Mouse (Mus musculus): Measurements from ENCODE around the gene Grin2c. TPM values are rescaled to one million over a fixed set of nuclear protein-coding genes. Genes with fewer than 3 reads are reported as not detected.

Grin2c gene
- polyA plus RNA-seq, 1 experiment from 2014 or later = 1.0 TPM

- Histone ChIP-seq H3K27me3 (replicated peaks) (peaks cover 87% of the 10 kb centered on the region), H3K27ac (no peak overlapping the region), H3K9ac (no peak overlapping the region; the same call in 1 of the 2 replicates), H3K4me2 (replicated peaks) (peak overlapping the region; percentile 48), H3K4me1 (peaks cover 7% of the 10 kb centered on the region; the same call in 1 of the 2 replicates), H3K9me3 (no peaks in the 10 kb centered on the region), H3K4me3 (peak overlapping the region; percentile 11), H3K36me3 (no peaks in the 10 kb centered on the region)
- ATAC-seq (ENCODE audit: low FRiP score, low read depth) = no peak
- 14% methylated on average over 59 of the region's 59 CpGs for WGBS
Measured at GRCm38 (mm10) chr11:115257775-115258510, 9.1 kb downstream of the Grin2c start.

GRCm38 (mm10) chr11:115251258-115251657, 15.8 kb downstream of the Grin2c start:
- H3K9ac ChIP-seq = no peak overlapping the region
- H3K27ac ChIP-seq = no peak overlapping the region
- 66% methylated on average over 3 of the region's 3 CpGs for WGBS
- peaks cover 89% of the 10 kb centered on the region for H3K27me3 ChIP-seq (replicated peaks)
- no peak overlapping the region for H3K4me2 ChIP-seq (replicated peaks)
- no peaks in the 10 kb centered on the region for H3K36me3 ChIP-seq
- ATAC-seq (ENCODE audit: low FRiP score, low read depth) = no peak
- H3K4me1 ChIP-seq = peaks cover 37% of the 10 kb centered on the region
- H3K4me3 ChIP-seq = no peak overlapping the region
- H3K9me3 ChIP-seq = no peaks in the 10 kb centered on the region

- Histone ChIP-seq H3K4me2 (replicated peaks) (peak overlapping the region; percentile 92), H3K9me3 (no peaks in the 10 kb centered on the region), H3K4me3 (peak overlapping the region; percentile 41), H3K36me3 (no peaks in the 10 kb centered on the region), H3K27ac (no peak overlapping the region), H3K4me1 (peaks cover 44% of the 10 kb centered on the region), H3K27me3 (replicated peaks) (peaks cover 84% of the 10 kb centered on the region), H3K9ac (peak overlapping the region; percentile 51)
- no peak for ATAC-seq (ENCODE audit: low FRiP score, low read depth)
- 2% methylated on average over 36 of the region's 36 CpGs for WGBS
Measured at GRCm38 (mm10) chr11:115250405-115251090, 16.5 kb downstream of the Grin2c start.

- Histone ChIP-seq H3K27me3 (replicated peaks) (peaks cover 77% of the 10 kb centered on the region), H3K9ac (peak overlapping the region; percentile 51), H3K4me3 (peak overlapping the region; percentile 41), H3K9me3 (no peaks in the 10 kb centered on the region), H3K27ac (no peak overlapping the region), H3K4me1 (peaks cover 51% of the 10 kb centered on the region), H3K36me3 (no peaks in the 10 kb centered on the region; the same call in 1 of the 2 replicates), H3K4me2 (replicated peaks) (peak overlapping the region; percentile 92)
- 3% methylated on average over 63 of the region's 63 CpGs for WGBS
- 0 out of 2 replicates have a peak, but pooled peaks have one; percentile 19 for ATAC-seq (ENCODE audit: low FRiP score, low read depth)
Measured at GRCm38 (mm10) chr11:115249721-115250404, 17.2 kb downstream of the Grin2c start.

GRCm38 (mm10) chr11:115247945-115248344, 19.1 kb downstream of the Grin2c start:
- no peak overlapping the region for H3K9ac ChIP-seq
- H3K36me3 ChIP-seq = peaks cover 9% of the 10 kb centered on the region
- no peaks in the 10 kb centered on the region for H3K9me3 ChIP-seq
- peaks cover 68% of the 10 kb centered on the region for H3K27me3 ChIP-seq (replicated peaks)
- no peak overlapping the region for H3K4me2 ChIP-seq (replicated peaks)
- 67% methylated on average over 6 of the region's 6 CpGs for WGBS
- H3K4me1 ChIP-seq = peaks cover 58% of the 10 kb centered on the region
- H3K27ac ChIP-seq = no peak overlapping the region
- H3K4me3 ChIP-seq = no peak overlapping the region
- no peak for ATAC-seq (ENCODE audit: low FRiP score, low read depth)

GRCm38 (mm10) chr11:115247240-115247639, 19.8 kb downstream of the Grin2c start:
- Histone ChIP-seq H3K4me2 (replicated peaks) (no peak overlapping the region), H3K27me3 (replicated peaks) (peaks cover 62% of the 10 kb centered on the region), H3K4me1 (peaks cover 65% of the 10 kb centered on the region), H3K9ac (no peak overlapping the region), H3K27ac (no peak overlapping the region), H3K4me3 (no peak overlapping the region), H3K36me3 (peaks cover 9% of the 10 kb centered on the region), H3K9me3 (no peaks in the 10 kb centered on the region)
- WGBS = 14% methylated on average over 3 of the region's 3 CpGs
- ATAC-seq (ENCODE audit: low FRiP score, low read depth) = no peak

GRCm38 (mm10) chr11:115246386-115246785, 20.7 kb downstream of the Grin2c start:
- 63% methylated on average over 8 of the region's 8 CpGs for WGBS
- Histone ChIP-seq H3K27ac (no peak overlapping the region), H3K27me3 (replicated peaks) (peaks cover 54% of the 10 kb centered on the region), H3K4me1 (peaks cover 73% of the 10 kb centered on the region), H3K4me3 (no peak overlapping the region), H3K36me3 (peaks cover 9% of the 10 kb centered on the region), H3K9ac (no peak overlapping the region), H3K4me2 (replicated peaks) (no peak overlapping the region), H3K9me3 (no peaks in the 10 kb centered on the region)
- no peak for ATAC-seq (ENCODE audit: low FRiP score, low read depth)

GRCm38 (mm10) chr11:115244840-115245239, 22.2 kb downstream of the Grin2c start:
- H3K4me3 ChIP-seq = no peak overlapping the region
- peaks cover 39% of the 10 kb centered on the region for H3K27me3 ChIP-seq (replicated peaks)
- H3K36me3 ChIP-seq = peaks cover 9% of the 10 kb centered on the region
- no peaks in the 10 kb centered on the region for H3K9me3 ChIP-seq
- peaks cover 76% of the 10 kb centered on the region for H3K4me1 ChIP-seq
- no peak overlapping the region for H3K9ac ChIP-seq
- no peak for ATAC-seq (ENCODE audit: low FRiP score, low read depth)
- WGBS = 78% methylated on average over 8 of the region's 8 CpGs
- H3K4me2 ChIP-seq (replicated peaks) = no peak overlapping the region
- no peak overlapping the region for H3K27ac ChIP-seq

- Histone ChIP-seq H3K9me3 (no peaks in the 10 kb centered on the region), H3K4me2 (replicated peaks) (no peak overlapping the region), H3K9ac (no peak overlapping the region), H3K4me3 (no peak overlapping the region), H3K27ac (no peak overlapping the region), H3K27me3 (replicated peaks) (peaks cover 29% of the 10 kb centered on the region), H3K36me3 (peaks cover 9% of the 10 kb centered on the region), H3K4me1 (peaks cover 83% of the 10 kb centered on the region)
- ATAC-seq (ENCODE audit: low FRiP score, low read depth) = no peak
- 92% methylated on average over 12 of the region's 12 CpGs for WGBS
Measured at GRCm38 (mm10) chr11:115243783-115244182, 23.3 kb downstream of the Grin2c start.

GRCm38 (mm10) chr11:115242746-115243145, 24.3 kb downstream of the Grin2c start:
- Histone ChIP-seq H3K27ac (no peak overlapping the region), H3K4me1 (peaks cover 84% of the 10 kb centered on the region), H3K4me2 (replicated peaks) (no peak overlapping the region), H3K4me3 (no peak overlapping the region), H3K27me3 (replicated peaks) (peaks cover 19% of the 10 kb centered on the region), H3K9me3 (no peaks in the 10 kb centered on the region), H3K9ac (no peak overlapping the region), H3K36me3 (peaks cover 9% of the 10 kb centered on the region)
- 80% methylated on average over 3 of the region's 3 CpGs for WGBS
- ATAC-seq (ENCODE audit: low FRiP score, low read depth) = no peak

GRCm38 (mm10) chr11:115241402-115241801, 25.6 kb downstream of the Grin2c start:
- H3K27me3 ChIP-seq (replicated peaks) = peaks cover 10% of the 10 kb centered on the region
- 65% methylated on average over 11 of the region's 11 CpGs for WGBS
- H3K9me3 ChIP-seq = no peaks in the 10 kb centered on the region
- no peak overlapping the region for H3K9ac ChIP-seq
- H3K27ac ChIP-seq = no peak overlapping the region
- peaks cover 74% of the 10 kb centered on the region for H3K4me1 ChIP-seq
- peaks cover 9% of the 10 kb centered on the region for H3K36me3 ChIP-seq
- H3K4me2 ChIP-seq (replicated peaks) = no peak overlapping the region
- ATAC-seq (ENCODE audit: low FRiP score, low read depth) = 0 out of 2 replicates have a peak, but pooled peaks have one; percentile 22
- no peak overlapping the region for H3K4me3 ChIP-seq

GRCm38 (mm10) chr11:115236570-115236969, 30.5 kb downstream of the Grin2c start:
- Histone ChIP-seq H3K27ac (peak overlapping the region; percentile 37; the same call in 1 of the 2 replicates), H3K4me3 (no peak overlapping the region), H3K27me3 (replicated peaks) (no peaks in the 10 kb centered on the region; the same call in 1 of the 2 replicates), H3K9ac (0 out of 2 replicates have a peak overlapping the region, but pooled peaks have one; percentile 29), H3K9me3 (no peaks in the 10 kb centered on the region), H3K4me1 (peaks cover 82% of the 10 kb centered on the region), H3K4me2 (replicated peaks) (peak overlapping the region; percentile 30), H3K36me3 (no peaks in the 10 kb centered on the region)
- WGBS = 6% methylated on average over 5 of the region's 5 CpGs
- ATAC-seq (ENCODE audit: low FRiP score, low read depth) = peak; percentile 45
